Mouse (Mus musculus): ENCODE results near the gene Scamp2.

GRCm38 (mm10) chr9:57594174-57594509 is 33.4 kb downstream of the Scamp2 start:
- TF ChIP-seq CTCF (IDR thresholded peaks at IDR 0.05; ENCODE audit: low read depth, low read length) (no peak), POLR2A (IDR thresholded peaks at IDR 0.05; ENCODE audit: borderline replicate concordance, low read depth, low read length) (no peak)
